Mouse (Mus musculus) embryonic facial prominence, embryonic 12.5 days (tissue): ENCODE data around the gene Plekha7. TPM values are rescaled to one million over a fixed set of nuclear protein-coding genes. Genes with fewer than 3 reads are reported as not detected.

ENCODE experiments used
- ATAC-seq: fragments of 200-750 bp; cut with Nextera tagmentation; 2 replicates; pipeline ENCODE4 v1.8.0; 2017; ENCODE audit not compliant: insufficient number of reproducible peaks, insufficient read depth, low FRiP score, low TSS enrichment
- H3K27ac ChIP-seq: fragments of 300-500 bp; sonication (generic); 2 replicates; pipeline ENCODE4 v1.5.1; 2016; ENCODE audit warnings: mild to moderate bottlenecking
- H3K27me3 ChIP-seq: fragments of 300-500 bp; sonication (generic); 2 replicates; pipeline ENCODE4 v1.6.1; 2016; ENCODE audit warnings: mild to moderate bottlenecking, moderate library complexity
- H3K36me3 ChIP-seq: fragments of 300-500 bp; sonication (generic); 2 replicates; pipeline ENCODE4 v1.6.1; 2016; ENCODE audit warnings: mild to moderate bottlenecking
- H3K4me1 ChIP-seq: fragments of 300-500 bp; sonication (generic); 2 replicates; pipeline ENCODE4 v1.6.1; 2016
- H3K4me2 ChIP-seq: fragments of 300-500 bp; sonication (generic); replicated peaks from 2 replicates; pipeline ENCODE4 v1.6.1; 2016; ENCODE audit warnings: mild to moderate bottlenecking, moderate library complexity
- H3K4me3 ChIP-seq: fragments of 300-500 bp; sonication (generic); 2 replicates; pipeline ENCODE4 v1.5.1; 2016; ENCODE audit warnings: mild to moderate bottlenecking
- H3K9ac ChIP-seq: fragments of 300-500 bp; sonication (generic); 2 replicates; pipeline ENCODE4 v1.6.1; 2016; ENCODE audit warnings: mild to moderate bottlenecking, moderate library complexity
- H3K9me3 ChIP-seq: fragments of 300-500 bp; sonication (generic); 2 replicates; pipeline ENCODE4 v1.6.1; 2016; ENCODE audit warnings: mild to moderate bottlenecking, moderate library complexity
- WGBS: fragments of 180-500 bp; shearing (Covaris S2); methylation state at CpG from one replicate; pipeline ENCODE4 v1.1.7; 2016; 5-methylcytosine and 5-hydroxymethylcytosine counted together
- polyA plus RNA-seq: library from polyadenylated mRNA; unstranded; fragments of >200 nt; fragmentation: Nextera tagmentation; extraction: Ambion mirVana; gene quantifications from 2 replicates; pipeline ENCODE4 v1.2.1, GENCODE M21; 2016

Plekha7 gene
- polyA plus RNA-seq, 1 experiment from 2014 or later, result 9.3 TPM

GRCm38 (mm10) chr7:116308632-116308991 lies 436 bp upstream of the Plekha7 start:
- peaks cover 12% of the 10 kb centered on the region; the same call in 1 of the 2 replicates for H3K4me1 ChIP-seq
- H3K4me3 ChIP-seq, result peak overlapping the region; percentile 67
- no peaks in the 10 kb centered on the region for H3K9me3 ChIP-seq
- peak overlapping the region; percentile 31; the same call in 1 of the 2 replicates for H3K9ac ChIP-seq
- H3K36me3 ChIP-seq, result no peaks in the 10 kb centered on the region
- H3K4me2 ChIP-seq, result peak overlapping the region; percentile 99
- WGBS, result 3% methylated on average over 15 of the region's 16 CpGs
- 0 out of 2 replicates have a peak overlapping the region, but pooled peaks have one; percentile 23 for H3K27ac ChIP-seq
- ATAC-seq, result no peak
- H3K27me3 ChIP-seq, result peaks cover 34% of the 10 kb centered on the region

- no peak overlapping the region for H3K27ac ChIP-seq
- under 1% methylated on average over 60 of the region's 63 CpGs for WGBS
These were observed 891 bp downstream of the Plekha7 start for GRCm38 (mm10) chr7:116307099-116307870.

DNA sequence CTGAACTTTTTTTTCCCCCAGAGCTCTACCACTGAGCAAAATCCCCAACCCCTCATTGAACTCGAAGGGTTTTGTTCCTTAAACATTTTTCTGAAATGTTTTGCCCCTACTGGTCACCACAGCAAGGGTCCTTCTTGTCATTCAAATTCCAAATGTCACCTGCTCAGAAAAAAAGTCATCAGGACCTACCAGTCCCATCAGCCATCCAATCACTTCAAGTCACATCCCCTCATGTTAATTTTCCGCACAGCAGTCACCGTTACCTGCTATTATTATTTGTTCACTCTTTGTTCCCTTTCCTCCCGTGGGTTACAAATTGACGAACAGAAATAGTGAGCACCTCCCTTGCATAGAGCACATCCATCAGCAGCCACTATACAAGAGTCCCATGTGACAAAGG lies 1.6 kb downstream of the Plekha7 start:
- Histone ChIP-seq H3K9me3 (no peaks in the 10 kb centered on the region), H3K27ac (no peak overlapping the region), H3K4me2 (peak overlapping the region; percentile 99), H3K4me1 (peaks cover 12% of the 10 kb centered on the region; the same call in 1 of the 2 replicates), H3K36me3 (no peaks in the 10 kb centered on the region), H3K9ac (no peak overlapping the region), H3K4me3 (peak overlapping the region; percentile 67), H3K27me3 (peaks cover 34% of the 10 kb centered on the region)
- 10% methylated on average over 5 of the region's 5 CpGs for WGBS
- ATAC-seq, result no peak

More at GRCm38 (mm10) chr7:116307099-116307870, 891 bp downstream of the Plekha7 start:
- H3K4me2 ChIP-seq, result peak overlapping the region; percentile 99
- H3K36me3 ChIP-seq, result no peaks in the 10 kb centered on the region
- peak; percentile 71 for ATAC-seq
- peaks cover 34% of the 10 kb centered on the region for H3K27me3 ChIP-seq
- peak overlapping the region; percentile 67 for H3K4me3 ChIP-seq
- H3K4me1 ChIP-seq, result peaks cover 12% of the 10 kb centered on the region; the same call in 1 of the 2 replicates
- H3K9ac ChIP-seq, result peak overlapping the region; percentile 55
- H3K9me3 ChIP-seq, result no peaks in the 10 kb centered on the region

DNA sequence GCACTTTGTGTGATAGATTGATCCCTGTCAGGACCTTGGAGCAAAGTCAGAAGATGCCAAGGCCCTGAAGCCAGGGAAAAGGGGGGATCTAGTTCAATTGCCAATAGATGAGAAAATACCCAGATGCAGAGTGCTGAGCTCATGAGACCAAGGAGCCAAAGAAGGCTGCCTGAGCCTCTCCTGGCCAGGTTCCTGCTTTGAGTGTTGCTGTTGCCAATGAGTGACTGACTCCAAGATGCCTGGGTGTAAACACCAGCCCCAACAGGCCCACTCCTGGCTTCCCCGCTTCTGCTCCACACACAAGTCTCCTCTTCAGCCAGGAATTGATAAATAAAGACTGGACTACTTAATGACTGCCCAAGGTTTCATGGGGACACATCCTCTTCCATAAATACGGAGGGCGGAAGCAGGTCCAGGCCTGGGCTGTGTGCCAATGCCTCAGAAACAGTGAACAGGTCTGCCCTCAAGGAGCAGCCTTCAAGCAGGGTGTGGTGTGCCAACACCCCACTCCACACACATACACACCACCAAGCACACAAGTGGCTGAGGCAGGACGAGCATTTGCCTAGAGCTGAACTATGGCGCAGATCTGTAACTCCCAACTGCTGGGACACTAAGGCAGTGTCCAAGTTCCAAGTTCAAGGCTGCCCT lies 6.4 kb downstream of the Plekha7 start:
- H3K27ac ChIP-seq, result no peak overlapping the region
- no peaks in the 10 kb centered on the region for H3K4me1 ChIP-seq
- WGBS, result 90% methylated on average over 5 of the region's 5 CpGs
- H3K36me3 ChIP-seq, result no peaks in the 10 kb centered on the region
- H3K9ac ChIP-seq, result no peak overlapping the region
- no peaks in the 10 kb centered on the region for H3K9me3 ChIP-seq
- ATAC-seq, result no peak
- H3K4me3 ChIP-seq, result no peak overlapping the region
- H3K27me3 ChIP-seq, result peaks cover 19% of the 10 kb centered on the region
- H3K4me2 ChIP-seq, result no peak overlapping the region

- Histone ChIP-seq H3K9me3 (no peaks in the 10 kb centered on the region), H3K36me3 (no peaks in the 10 kb centered on the region), H3K4me2 (no peak overlapping the region), H3K4me1 (no peaks in the 10 kb centered on the region), H3K27me3 (peaks cover 12% of the 10 kb centered on the region), H3K9ac (no peak overlapping the region), H3K4me3 (no peak overlapping the region), H3K27ac (no peak overlapping the region)
- WGBS, result 84% methylated on average over 4 of the region's 4 CpGs
- ATAC-seq, result no peak
These were observed 7.0 kb downstream of the Plekha7 start for GRCm38 (mm10) chr7:116301144-116301543.

- Histone ChIP-seq H3K4me2 (no peak overlapping the region), H3K27ac (no peak overlapping the region), H3K4me3 (no peak overlapping the region), H3K4me1 (peaks cover 3% of the 10 kb centered on the region; the same call in 1 of the 2 replicates), H3K9ac (no peak overlapping the region), H3K9me3 (no peaks in the 10 kb centered on the region), H3K36me3 (no peaks in the 10 kb centered on the region), H3K27me3 (no peaks in the 10 kb centered on the region)
- no peak for ATAC-seq
- WGBS, result 85% methylated on average over 2 of the region's 2 CpGs
These were observed 9.3 kb downstream of the Plekha7 start for GRCm38 (mm10) chr7:116298851-116299250.

GRCm38 (mm10) chr7:116298389-116298788 lies 9.8 kb downstream of the Plekha7 start:
- Histone ChIP-seq H3K4me3 (no peak overlapping the region), H3K4me1 (peaks cover 3% of the 10 kb centered on the region; the same call in 1 of the 2 replicates), H3K27me3 (no peaks in the 10 kb centered on the region), H3K9ac (no peak overlapping the region), H3K4me2 (no peak overlapping the region), H3K27ac (no peak overlapping the region), H3K36me3 (no peaks in the 10 kb centered on the region), H3K9me3 (no peaks in the 10 kb centered on the region)
- 78% methylated on average over 10 of the region's 10 CpGs for WGBS
- no peak for ATAC-seq

DNA sequence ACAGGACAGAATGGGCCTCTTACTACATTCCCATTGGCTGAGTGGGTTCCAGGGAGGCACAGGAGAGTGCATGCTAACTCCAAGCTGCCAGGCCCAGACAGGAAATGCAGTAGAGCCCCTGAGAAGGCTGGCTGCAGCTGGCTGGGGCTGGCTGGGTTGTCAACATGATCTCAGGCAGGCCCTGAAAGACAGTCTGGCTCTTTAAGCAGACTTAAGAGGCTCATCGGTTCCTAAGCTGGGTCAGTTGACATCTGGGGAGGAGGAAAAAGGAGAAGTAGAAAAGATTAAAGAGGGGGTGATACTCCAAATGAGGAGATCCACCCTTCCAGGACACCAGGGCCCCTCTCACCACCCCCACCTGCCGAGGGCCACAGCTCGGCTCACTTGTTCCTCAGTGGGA lies 13.2 kb downstream of the Plekha7 start:
- no peak for ATAC-seq
- no peak overlapping the region for H3K9ac ChIP-seq

GRCm38 (mm10) chr7:116292377-116292776 lies 15.8 kb downstream of the Plekha7 start:
- H3K4me1 ChIP-seq, result peaks cover 10% of the 10 kb centered on the region; the same call in 1 of the 2 replicates
- WGBS, result 31% methylated on average over 5 of the region's 5 CpGs
- no peak overlapping the region for H3K27ac ChIP-seq
- no peak overlapping the region for H3K4me3 ChIP-seq
- no peak overlapping the region for H3K4me2 ChIP-seq
- H3K9ac ChIP-seq, result no peak overlapping the region
- ATAC-seq, result no peak
- no peaks in the 10 kb centered on the region for H3K27me3 ChIP-seq
- no peaks in the 10 kb centered on the region for H3K9me3 ChIP-seq
- H3K36me3 ChIP-seq, result no peaks in the 10 kb centered on the region

More for the DNA sequence above, 13.2 kb downstream of the Plekha7 start:
- Histone ChIP-seq H3K9me3 (no peaks in the 10 kb centered on the region), H3K4me2 (no peak overlapping the region), H3K4me3 (no peak overlapping the region), H3K4me1 (peaks cover 10% of the 10 kb centered on the region; the same call in 1 of the 2 replicates), H3K27me3 (no peaks in the 10 kb centered on the region), H3K36me3 (no peaks in the 10 kb centered on the region), H3K27ac (0 out of 2 replicates have a peak overlapping the region, but pooled peaks have one; percentile 62)
- 38% methylated on average over 3 of the region's 3 CpGs for WGBS

DNA sequence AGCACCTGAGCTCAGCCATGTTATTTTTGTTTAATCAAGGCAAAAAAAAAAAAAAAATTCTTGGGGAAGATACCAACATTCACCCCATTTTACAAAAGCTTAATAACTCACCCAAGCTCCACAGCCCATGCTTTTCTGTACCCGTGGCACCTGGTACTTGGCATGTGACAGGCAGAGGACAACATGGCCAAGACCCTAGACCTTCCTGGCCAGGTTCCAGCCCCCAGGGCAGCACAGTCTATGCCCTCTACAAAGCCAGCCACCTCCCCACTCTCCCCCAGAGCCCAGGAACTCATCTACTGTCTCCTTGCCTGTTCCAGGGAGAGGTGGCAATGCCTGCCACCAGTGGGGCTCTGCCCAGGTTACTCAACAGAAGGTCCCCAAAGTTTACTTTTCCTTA lies 17.6 kb downstream of the Plekha7 start:
- Histone ChIP-seq H3K27ac (no peak overlapping the region), H3K36me3 (no peaks in the 10 kb centered on the region), H3K9ac (no peak overlapping the region), H3K9me3 (no peaks in the 10 kb centered on the region), H3K27me3 (no peaks in the 10 kb centered on the region), H3K4me3 (no peak overlapping the region), H3K4me1 (peaks cover 10% of the 10 kb centered on the region; the same call in 1 of the 2 replicates), H3K4me2 (no peak overlapping the region)
- no peak for ATAC-seq
- 84% methylated on average over 1 of the region's 1 CpGs for WGBS

GRCm38 (mm10) chr7:116288996-116289395 lies 19.2 kb downstream of the Plekha7 start:
- no peaks in the 10 kb centered on the region for H3K27me3 ChIP-seq
- peaks cover 6% of the 10 kb centered on the region; the same call in 1 of the 2 replicates for H3K4me1 ChIP-seq
- no peaks in the 10 kb centered on the region for H3K9me3 ChIP-seq
- no peak overlapping the region for H3K4me3 ChIP-seq
- H3K27ac ChIP-seq, result no peak overlapping the region
- 81% methylated on average over 3 of the region's 3 CpGs for WGBS
- no peak overlapping the region for H3K9ac ChIP-seq
- no peak overlapping the region for H3K4me2 ChIP-seq
- ATAC-seq, result no peak
- no peaks in the 10 kb centered on the region for H3K36me3 ChIP-seq

GRCm38 (mm10) chr7:116287959-116288358 lies 20.2 kb downstream of the Plekha7 start:
- Histone ChIP-seq H3K9ac (no peak overlapping the region), H3K4me1 (peaks cover 4% of the 10 kb centered on the region; the same call in 1 of the 2 replicates), H3K36me3 (no peaks in the 10 kb centered on the region), H3K4me3 (no peak overlapping the region), H3K9me3 (no peaks in the 10 kb centered on the region), H3K27me3 (no peaks in the 10 kb centered on the region), H3K27ac (no peak overlapping the region), H3K4me2 (no peak overlapping the region)
- no peak for ATAC-seq
- WGBS, result 84% methylated on average over 5 of the region's 5 CpGs
